Mouse (Mus musculus) midbrain, embryonic 14.5 days (tissue): ENCODE measurements around the gene Nos2. TPM values are rescaled to one million over a fixed set of nuclear protein-coding genes. Genes with fewer than 3 reads are reported as not detected.
"Not testable (repeated sequence)": the region's sequence is repeated elsewhere in the genome, so short reads cannot be mapped to it uniquely, and the experiment has no call there.

Source experiments
- ATAC-seq: fragments of 200-750 bp; cut with Nextera tagmentation; 2 replicates; pipeline ENCODE4 v1.8.0; 2017; ENCODE audit warnings: moderate number of reproducible peaks, moderate library complexity; ENCODE audit not compliant: low FRiP score, low TSS enrichment
- DNase-seq: peaks from one replicate; pipeline ENCODE4 v3.0.0-alpha.2; 2015
- H3K27ac ChIP-seq: fragments of 300-500 bp; sonication (generic); replicated peaks from 2 replicates; pipeline ENCODE4 v1.5.1; 2014; ENCODE audit warnings: mild to moderate bottlenecking, low read depth, low read length, moderate library complexity
- H3K27me3 ChIP-seq: fragments of 300-500 bp; sonication (generic); 2 replicates; pipeline ENCODE4 v1.6.1; 2014; ENCODE audit warnings: low read length, control low read depth, mixed read lengths; ENCODE audit not compliant: control insufficient read depth, insufficient read depth
- H3K36me3 ChIP-seq: fragments of 300-500 bp; sonication (generic); 2 replicates; pipeline ENCODE4 v1.6.1; 2014; ENCODE audit warnings: low read length, control low read depth; ENCODE audit not compliant: control insufficient read depth, insufficient read depth
- H3K4me1 ChIP-seq: fragments of 300-500 bp; sonication (generic); 2 replicates; pipeline ENCODE4 v1.6.1; 2014; ENCODE audit warnings: mild to moderate bottlenecking, antibody characterized with exemption, low read length, control low read depth; ENCODE audit not compliant: control insufficient read depth, insufficient read depth
- H3K4me2 ChIP-seq: fragments of 300-500 bp; sonication (generic); 2 replicates; pipeline ENCODE4 v1.6.1; 2014; ENCODE audit warnings: mild to moderate bottlenecking, low read length, moderate library complexity
- H3K4me3 ChIP-seq: fragments of 300-500 bp; sonication (generic); replicated peaks from 2 replicates; pipeline ENCODE4 v1.5.1; 2014; ENCODE audit warnings: low read depth, low read length
- H3K9ac ChIP-seq: fragments of 300-500 bp; sonication (generic); replicated peaks from 2 replicates; pipeline ENCODE4 v1.6.1; 2014; ENCODE audit warnings: mild to moderate bottlenecking, low read length, moderate library complexity
- H3K9me3 ChIP-seq: fragments of 300-500 bp; sonication (generic); 2 replicates; pipeline ENCODE4 v1.6.1; 2016; ENCODE audit warnings: low read length, control low read depth, mixed read lengths; ENCODE audit not compliant: control insufficient read depth
- WGBS: fragments of 180-500 bp; shearing (Covaris S2); extraction: QIAGEN DNeasy Blood & Tissue Kit; methylation state at CpG from one replicate; pipeline ENCODE4 v1.1.7; 2014; 5-methylcytosine and 5-hydroxymethylcytosine counted together
- polyA plus RNA-seq: library from polyadenylated mRNA; unstranded; fragments of >200 nt; fragmentation: Nextera tagmentation; extraction: Ambion mirVana; gene quantifications from 2 replicates; pipeline ENCODE4 v1.2.1, GENCODE M21; 2014

Nos2 gene
- polyA plus RNA-seq, 1 experiment from 2014 or later = 1.3 TPM

- WGBS = 91% methylated on average over 9 of the region's 9 CpGs
- H3K9me3 ChIP-seq = peaks cover 7% of the 10 kb centered on the region; the same call in 1 of the 2 replicates
- H3K4me2 ChIP-seq = no peak overlapping the region
- no peaks in the 10 kb centered on the region for H3K36me3 ChIP-seq
- DNase-seq = no peak
- H3K9ac ChIP-seq = no peak overlapping the region
- no peak for ATAC-seq
- H3K27me3 ChIP-seq = no peaks in the 10 kb centered on the region
- no peak overlapping the region for H3K27ac ChIP-seq
- H3K4me3 ChIP-seq = no peak overlapping the region
- no peaks in the 10 kb centered on the region for H3K4me1 ChIP-seq
Measured at GRCm38 (mm10) chr11:78990096-78990495, 69.5 kb downstream of the Nos2 start.

- H3K36me3 ChIP-seq, H3K4me2 ChIP-seq, H3K9ac ChIP-seq, H3K27ac ChIP-seq, H3K4me1 ChIP-seq, H3K4me3 ChIP-seq, DNase-seq, H3K27me3 ChIP-seq, H3K9me3 ChIP-seq, ATAC-seq: not testable (repeated sequence)
- WGBS = 64% methylated on average over 5 of the region's 5 CpGs
Measured at GRCm38 (mm10) chr11:78990875-78991543, 70.4 kb downstream of the Nos2 start.

- no peak overlapping the region for H3K4me2 ChIP-seq
- DNase-seq (no peak), ATAC-seq (no peak)
- H3K36me3 ChIP-seq = no peaks in the 10 kb centered on the region
- 0 out of 2 replicates have a peak, but pooled peaks cover 6% of the 10 kb centered on the region for H3K9me3 ChIP-seq
- no peaks in the 10 kb centered on the region for H3K27me3 ChIP-seq
- 39% methylated on average over 6 of the region's 6 CpGs for WGBS
- no peaks in the 10 kb centered on the region for H3K4me1 ChIP-seq
- no peak overlapping the region for H3K9ac ChIP-seq
- no peak overlapping the region for H3K4me3 ChIP-seq
- H3K27ac ChIP-seq = no peak overlapping the region
Measured at GRCm38 (mm10) chr11:78999118-78999517, 78.5 kb downstream of the Nos2 start.

GRCm38 (mm10) chr11:79001871-79002270 lies 81.3 kb downstream of the Nos2 start:
- no peaks in the 10 kb centered on the region for H3K27me3 ChIP-seq
- DNase-seq = no peak
- H3K4me3 ChIP-seq = no peak overlapping the region
- no peak overlapping the region for H3K9ac ChIP-seq
- no peak overlapping the region for H3K4me2 ChIP-seq
- WGBS = 86% methylated on average over 4 of the region's 4 CpGs
- no peaks in the 10 kb centered on the region for H3K4me1 ChIP-seq
- ATAC-seq = no peak
- no peaks in the 10 kb centered on the region for H3K36me3 ChIP-seq
- H3K27ac ChIP-seq = no peak overlapping the region
- 0 out of 2 replicates have a peak, but pooled peaks cover 4% of the 10 kb centered on the region for H3K9me3 ChIP-seq

GRCm38 (mm10) chr11:79002551-79002951 lies 82.0 kb downstream of the Nos2 start:
- H3K4me2 ChIP-seq = no peak overlapping the region
- H3K36me3 ChIP-seq = no peaks in the 10 kb centered on the region
- H3K27me3 ChIP-seq = no peaks in the 10 kb centered on the region
- H3K9ac ChIP-seq = no peak overlapping the region
- H3K4me3 ChIP-seq = no peak overlapping the region
- 72% methylated on average over 5 of the region's 5 CpGs for WGBS
- DNase-seq (no peak), ATAC-seq (no peak)
- no peaks in the 10 kb centered on the region for H3K9me3 ChIP-seq
- no peak overlapping the region for H3K27ac ChIP-seq
- no peaks in the 10 kb centered on the region for H3K4me1 ChIP-seq

GRCm38 (mm10) chr11:79003053-79003768 lies 82.6 kb downstream of the Nos2 start:
- no peak for DNase-seq
- Histone ChIP-seq H3K27me3 (no peaks in the 10 kb centered on the region), H3K4me3 (no peak overlapping the region), H3K27ac (no peak overlapping the region), H3K9ac (no peak overlapping the region), H3K4me2 (no peak overlapping the region), H3K36me3 (no peaks in the 10 kb centered on the region), H3K4me1 (no peaks in the 10 kb centered on the region), H3K9me3 (no peaks in the 10 kb centered on the region)
- ATAC-seq = no peak
- WGBS = 88% methylated on average over 11 of the region's 11 CpGs

- no peaks in the 10 kb centered on the region for H3K4me1 ChIP-seq
- WGBS = 88% methylated on average over 10 of the region's 10 CpGs
- H3K4me2 ChIP-seq = no peak overlapping the region
- DNase-seq (no peak), ATAC-seq (no peak)
- H3K9ac ChIP-seq = no peak overlapping the region
- no peak overlapping the region for H3K27ac ChIP-seq
- no peaks in the 10 kb centered on the region for H3K36me3 ChIP-seq
- no peaks in the 10 kb centered on the region for H3K9me3 ChIP-seq
- no peak overlapping the region for H3K4me3 ChIP-seq
- H3K27me3 ChIP-seq = no peaks in the 10 kb centered on the region
Measured at GRCm38 (mm10) chr11:79003769-79004638, 83.4 kb downstream of the Nos2 start.

- no peak for ATAC-seq
- DNase-seq = no peak
- Histone ChIP-seq H3K4me3 (no peak overlapping the region), H3K27me3 (no peaks in the 10 kb centered on the region), H3K9ac (no peak overlapping the region), H3K4me2 (no peak overlapping the region), H3K27ac (no peak overlapping the region), H3K9me3 (no peaks in the 10 kb centered on the region), H3K4me1 (no peaks in the 10 kb centered on the region), H3K36me3 (no peaks in the 10 kb centered on the region)
- WGBS = 87% methylated on average over 14 of the region's 14 CpGs
Measured at GRCm38 (mm10) chr11:79005578-79006394, 85.2 kb downstream of the Nos2 start.
